Mouse (Mus musculus) ES-Bruce4 (cell line): ENCODE measurements around the gene Capn2.

ENCODE experiments used
- CTCF ChIP-seq: IDR thresholded peaks from one replicate; pipeline ENCODE4 v1.8.1; 2011; ENCODE audit warnings: low read depth, low read length
- POLR2A ChIP-seq: IDR thresholded peaks from one replicate; pipeline ENCODE4 v1.8.1; 2011; ENCODE audit warnings: low read length; ENCODE audit not compliant: insufficient read depth

- no peak for TF ChIP-seq CTCF
- no peak for TF ChIP-seq POLR2A
Observed at GRCm38 (mm10) chr1:182517677-182518011, 236 bp upstream of the Capn2 start.
